Mouse (Mus musculus) G1E (cell line): ENCODE data around the gene Myct1. TPM values are rescaled to one million over a fixed set of nuclear protein-coding genes. Genes with fewer than 3 reads are reported as not detected.
A peak's percentile ranks its signal among the peaks of the same experiment; 100 is the strongest.

ENCODE experiments used
- ATAC-seq: 2 replicates; pipeline ENCODE4 v1.8.0; 2016; ENCODE audit warnings: mild to moderate bottlenecking; ENCODE audit not compliant: insufficient number of reproducible peaks, poor library complexity, low FRiP score, severe bottlenecking; ENCODE audit errors: extremely low read depth
- DNase-seq: peaks from one replicate; pipeline ENCODE4 v3.0.0; 2012; ENCODE audit warnings: low spot score
- H3K27me3 ChIP-seq: 2 replicates; pipeline ENCODE4 v1.6.1; 2012; ENCODE audit warnings: mild to moderate bottlenecking, low read length, inconsistent platforms; ENCODE audit not compliant: insufficient read depth
- H3K36me3 ChIP-seq: replicated peaks from 2 replicates; pipeline ENCODE3; 2012; ENCODE audit warnings: mild to moderate bottlenecking, inconsistent platforms
- H3K4me1 ChIP-seq: 2 replicates; pipeline ENCODE4 v1.6.1; 2012; ENCODE audit warnings: low read depth, low read length, inconsistent platforms, mixed read lengths; ENCODE audit not compliant: insufficient read depth
- H3K4me3 ChIP-seq: 2 replicates; pipeline ENCODE4 v1.5.1; 2012; ENCODE audit warnings: low read depth, mild to moderate bottlenecking, inconsistent platforms, low read length, moderate library complexity, mixed read lengths
- H3K9me3 ChIP-seq: replicated peaks from 2 replicates; pipeline ENCODE4 v1.6.1; 2012; ENCODE audit warnings: inconsistent platforms
- CTCF ChIP-seq: IDR thresholded peaks from 2 replicates; pipeline ENCODE4 v1.5.1; 2012; ENCODE audit warnings: low read depth, low read length, inconsistent platforms, mixed read lengths
- GATA1 ChIP-seq: IDR thresholded peaks from 2 replicates; pipeline ENCODE4 v1.6.1; 2012; ENCODE audit warnings: borderline replicate concordance, low read length, inconsistent platforms, mixed read lengths
- GATA2 ChIP-seq: IDR thresholded peaks from 2 replicates; pipeline ENCODE4 v1.6.1; 2012; ENCODE audit warnings: low read depth, low read length, inconsistent platforms, borderline replicate concordance
- POLR2AphosphoS5 ChIP-seq: IDR thresholded peaks from 2 replicates; pipeline ENCODE4 v1.6.1; 2012; ENCODE audit warnings: low read depth, low read length, inconsistent platforms; ENCODE audit not compliant: insufficient replicate concordance
- TAL1 ChIP-seq: conservative IDR thresholded peaks from 2 replicates; pipeline ENCODE4 v1.6.1; 2012; ENCODE audit warnings: low read depth, low read length, inconsistent platforms, mixed read lengths
- polyA plus RNA-seq: library from polyadenylated mRNA; stranded (reverse); fragments of >175 nt; gene quantifications from 2 replicates; pipeline ENCODE4 v1.2.3, GENCODE M21; 2012
- total RNA-seq, 2 experiments: library from RNA; stranded (forward) in 1 of 2; stranded (reverse) in 1 of 2; fragments of 200-1000 nt in 1 of 2; fragments of >200 nt in 1 of 2; fragmentation: Nextera tagmentation in 1 of 2; gene quantifications; 2 replicates each; pipeline ENCODE4 v1.2.3; 2014 to 2017

Myct1 gene
- total and polyA plus RNA-seq, 3 experiments = 2.4 to 5.9 (median 2.5) TPM

GRCm38 (mm10) chr10:5551382-5551781 lies 42.2 kb upstream of the Myct1 start, which contains the start of gene Syne1:
TSS of gene Syne1 (minus strand) at chr10:5551482.
- peaks cover 11% of the 10 kb centered on the region; the same call in 1 of the 2 replicates for H3K27me3 ChIP-seq
- H3K4me1 ChIP-seq = no peaks in the 10 kb centered on the region
- H3K36me3 ChIP-seq = no peaks in the 10 kb centered on the region
- peak within 1 kb of the TSS; percentile 14; the same call in 1 of the 2 replicates for H3K4me3 ChIP-seq
- no peaks in the 10 kb centered on the region for H3K9me3 ChIP-seq
- TF ChIP-seq CTCF = no peak
- TF ChIP-seq GATA2 = no peak
- TF ChIP-seq TAL1 = no peak
- TF ChIP-seq GATA1 = no peak
- TF ChIP-seq POLR2AphosphoS5 = no peak
- DNase-seq (no peak), ATAC-seq (no peak)

DNA sequence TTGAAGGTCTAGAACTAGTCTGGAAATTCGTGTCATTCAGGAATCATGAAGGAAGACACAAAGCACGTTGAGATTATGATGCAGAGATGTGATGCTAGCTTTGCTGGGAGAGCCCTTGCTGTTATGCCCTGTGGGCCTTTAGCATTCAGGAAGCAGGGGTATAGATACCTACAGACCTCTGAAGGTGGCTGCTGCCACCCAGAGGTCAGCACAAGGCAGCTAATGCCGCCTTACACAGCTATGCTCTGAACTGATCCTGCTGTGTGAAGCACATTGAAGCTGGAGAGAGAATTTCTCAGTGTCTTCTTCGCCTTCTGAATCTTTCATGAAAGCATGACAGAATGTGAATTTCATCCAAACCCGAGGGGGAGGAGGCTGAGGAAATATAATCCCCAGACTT lies 38.6 kb upstream of the Myct1 start:
- Histone ChIP-seq H3K9me3 (no peaks in the 10 kb centered on the region), H3K27me3 (peaks cover 9% of the 10 kb centered on the region; the same call in 1 of the 2 replicates), H3K4me3 (no peak overlapping the region), H3K36me3 (no peaks in the 10 kb centered on the region), H3K4me1 (no peaks in the 10 kb centered on the region)
- ATAC-seq (peak; percentile 49), DNase-seq (no peak)
- TF ChIP-seq POLR2AphosphoS5 = no peak
- TF ChIP-seq TAL1 = no peak
- TF ChIP-seq GATA2 = no peak
- TF ChIP-seq CTCF = no peak
- TF ChIP-seq GATA1 = no peak

DNA sequence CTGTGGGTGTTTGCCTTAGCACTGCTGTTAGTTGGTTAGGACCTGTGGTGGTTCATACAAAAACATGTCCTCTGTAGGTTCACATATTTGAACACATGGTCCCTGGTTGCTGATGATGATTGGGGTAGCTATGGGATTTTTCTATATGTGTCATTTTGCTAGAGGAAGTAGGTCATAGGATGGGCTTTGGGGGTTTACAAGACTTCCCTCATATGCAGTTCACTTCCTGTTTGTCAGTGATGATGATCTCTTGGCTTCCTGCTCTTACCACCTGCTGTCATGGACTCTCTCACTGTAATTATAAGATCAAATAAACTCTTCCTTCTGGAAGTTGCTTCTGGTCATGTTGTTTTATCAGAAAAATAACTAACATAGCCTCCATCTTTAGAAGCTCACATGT lies 34.8 kb upstream of the Myct1 start:
- TF ChIP-seq GATA1 (no peak), GATA2 (no peak), POLR2AphosphoS5 (no peak), CTCF (no peak), TAL1 (no peak)
- no peaks in the 10 kb centered on the region for H3K9me3 ChIP-seq
- ATAC-seq (no peak), DNase-seq (no peak)
- H3K4me1 ChIP-seq = no peaks in the 10 kb centered on the region
- 0 out of 2 replicates have a peak, but pooled peaks cover 2% of the 10 kb centered on the region for H3K27me3 ChIP-seq
- no peak overlapping the region for H3K4me3 ChIP-seq
- no peaks in the 10 kb centered on the region for H3K36me3 ChIP-seq

- DNase-seq (no peak), ATAC-seq (no peak)
- H3K36me3 ChIP-seq = no peaks in the 10 kb centered on the region
- H3K27me3 ChIP-seq = no peaks in the 10 kb centered on the region
- H3K4me1 ChIP-seq = no peaks in the 10 kb centered on the region
- TF ChIP-seq TAL1 (no peak), POLR2AphosphoS5 (no peak), CTCF (no peak), GATA1 (no peak), GATA2 (no peak)
- no peak overlapping the region for H3K4me3 ChIP-seq
- no peaks in the 10 kb centered on the region for H3K9me3 ChIP-seq
Measured at GRCm38 (mm10) chr10:5560526-5560925, 33.0 kb upstream of the Myct1 start.

DNA sequence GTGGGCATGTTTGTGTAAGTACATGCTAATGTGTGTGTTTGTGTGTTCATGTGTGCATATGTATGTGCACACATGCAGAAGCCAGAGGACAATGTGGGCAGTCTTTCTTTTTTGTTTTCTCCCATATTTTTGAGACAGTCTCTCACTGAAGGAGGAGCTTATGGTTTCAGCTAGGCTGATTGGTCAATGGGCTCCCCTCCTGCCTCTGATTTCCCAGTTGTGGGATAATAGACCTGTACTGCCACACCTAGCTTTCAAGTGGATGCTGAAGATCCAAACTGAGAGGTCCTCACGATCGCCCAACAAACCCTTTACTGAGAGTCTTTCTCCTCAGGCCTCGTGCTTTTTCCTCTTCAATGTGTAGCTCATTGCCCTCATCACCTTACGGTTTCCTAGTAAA lies 31.9 kb upstream of the Myct1 start:
- TF ChIP-seq GATA2 = no peak
- TF ChIP-seq GATA1 = no peak
- TF ChIP-seq TAL1 = no peak
- no peak for TF ChIP-seq POLR2AphosphoS5
- H3K4me1 ChIP-seq = no peaks in the 10 kb centered on the region

DNA sequence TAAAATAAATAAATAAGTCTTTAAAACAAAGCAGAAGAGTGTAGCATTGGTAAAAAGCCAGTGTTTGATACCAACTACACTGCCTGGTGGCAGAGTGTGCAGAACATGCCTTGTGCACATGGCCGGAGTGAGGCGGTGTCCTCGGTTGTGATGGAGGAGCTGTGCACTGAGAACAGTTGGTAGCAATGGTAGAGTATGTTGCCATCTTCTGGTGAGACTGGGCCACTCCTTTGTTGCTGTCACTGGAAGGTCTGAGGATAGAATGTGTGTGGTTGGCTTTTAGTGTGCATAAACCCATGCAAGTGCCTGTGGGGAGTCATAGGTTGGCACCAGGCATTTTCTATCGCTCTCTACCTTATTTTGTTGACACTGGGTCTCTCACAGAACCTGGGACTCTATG lies 24.6 kb upstream of the Myct1 start:
- no peak for ATAC-seq
- DNase-seq = no peak

More for the DNA sequence above, 31.9 kb upstream of the Myct1 start:
- H3K4me3 ChIP-seq = no peak overlapping the region
- H3K9me3 ChIP-seq = no peaks in the 10 kb centered on the region
- no peaks in the 10 kb centered on the region for H3K27me3 ChIP-seq
- ATAC-seq = no peak
- H3K36me3 ChIP-seq = no peaks in the 10 kb centered on the region
- DNase-seq = no peak

GRCm38 (mm10) chr10:5570059-5570458 lies 23.5 kb upstream of the Myct1 start:
- no peak overlapping the region for H3K4me3 ChIP-seq
- DNase-seq = no peak
- H3K27me3 ChIP-seq = no peaks in the 10 kb centered on the region
- H3K4me1 ChIP-seq = no peaks in the 10 kb centered on the region
- no peaks in the 10 kb centered on the region for H3K36me3 ChIP-seq
- no peak for ATAC-seq
- no peaks in the 10 kb centered on the region for H3K9me3 ChIP-seq
- TF ChIP-seq POLR2AphosphoS5 = no peak
- no peak for TF ChIP-seq GATA2
- no peak for TF ChIP-seq GATA1
- no peak for TF ChIP-seq CTCF
- no peak for TF ChIP-seq TAL1

More for the DNA sequence above, 24.6 kb upstream of the Myct1 start:
- Histone ChIP-seq H3K4me1 (no peaks in the 10 kb centered on the region), H3K27me3 (no peaks in the 10 kb centered on the region), H3K4me3 (no peak overlapping the region), H3K9me3 (no peaks in the 10 kb centered on the region), H3K36me3 (no peaks in the 10 kb centered on the region)
- no peak for TF ChIP-seq CTCF
- no peak for TF ChIP-seq TAL1
- TF ChIP-seq GATA2 = no peak
- TF ChIP-seq GATA1 = no peak
- TF ChIP-seq POLR2AphosphoS5 = no peak
